ENCODE assay signal across 8 mouse cellular contexts in genomic region chr13:85507374-85508101, GRCm38 (mm10).
DNase-seq lines count a peak whose midpoint lies in the region; ATAC-seq and TF ChIP-seq lines count a peak whose summit lies in the region.

No protein-coding gene starts in this region.

- 26% methylated on average over 6 of the region's 6 CpGs for WGBS in lung, postnatal 0 days
- WGBS in heart, embryonic 14.5 days, result 23% methylated on average over 6 of the region's 6 CpGs
- WGBS in hindbrain, embryonic 11.5 days, result 63% methylated on average over 6 of the region's 6 CpGs
- 83% methylated on average over 6 of the region's 6 CpGs for WGBS in forebrain, embryonic 16.5 days

- no peaks in the 10 kb centered on the region for H3K36me3 ChIP-seq in lung, postnatal 0 days (ENCODE audit: insufficient read depth, low read length)
- no peaks in the 10 kb centered on the region for H3K36me3 ChIP-seq in heart, embryonic 14.5 days (ENCODE audit: control insufficient read depth, insufficient read depth, low read length)
- H3K36me3 ChIP-seq in myocyte (ENCODE audit: control insufficient read depth, insufficient read depth), result no peaks in the 10 kb centered on the region
- no peaks in the 10 kb centered on the region for H3K36me3 ChIP-seq in hindbrain, embryonic 11.5 days (ENCODE audit: control insufficient read depth, insufficient read depth, low read length)
- no peaks in the 10 kb centered on the region for H3K36me3 ChIP-seq in forebrain, embryonic 16.5 days (ENCODE audit: control insufficient read depth, insufficient read depth)

- TF ChIP-seq POLR2A in myocyte (IDR thresholded peaks at IDR 0.05; ENCODE audit: insufficient read length, low read depth), result no peak

- no peak overlapping the region for H3ac ChIP-seq in myocyte (ENCODE audit: control insufficient read depth, insufficient read length)

- no peaks in the 10 kb centered on the region for H3K4me1 ChIP-seq in lung, postnatal 0 days (ENCODE audit: insufficient read depth, low read depth, low read length)
- peaks cover 0 to 5% of the 10 kb centered on the region in 2 experiments; a peak in 1 of 4 replicates for H3K4me1 ChIP-seq in heart, embryonic 14.5 days (ENCODE audit: control insufficient read depth in 2 of 2, insufficient read depth in 2 of 2, low read length in 2 of 2)
- no peaks in the 10 kb centered on the region for H3K4me1 ChIP-seq in hindbrain, embryonic 11.5 days (replicated peaks; ENCODE audit: control insufficient read depth, insufficient read depth, low read length)
- no peaks in the 10 kb centered on the region for H3K4me1 ChIP-seq in forebrain, embryonic 16.5 days (replicated peaks; ENCODE audit: control insufficient read depth, insufficient read depth, low read length)

- no peak overlapping the region for H3K4me2 ChIP-seq in lung, postnatal 0 days (replicated peaks; ENCODE audit: low read depth, low read length)
- H3K4me2 ChIP-seq in heart, embryonic 14.5 days (ENCODE audit: low read length), result peak overlapping the region; percentile 23
- peak overlapping the region; percentile 44 for H3K4me2 ChIP-seq in myocyte (ENCODE audit: low read depth)
- H3K4me2 ChIP-seq in hindbrain, embryonic 11.5 days (replicated peaks; ENCODE audit: low read depth, low read length), result no peak overlapping the region
- no peak overlapping the region for H3K4me2 ChIP-seq in forebrain, embryonic 16.5 days (ENCODE audit: low read length)

- TF ChIP-seq CTCF in lung, postnatal 0 days (IDR thresholded peaks at IDR 0.05), result no peak

- no peak overlapping the region for H3K9ac ChIP-seq in lung, postnatal 0 days (replicated peaks; ENCODE audit: low read depth)
- no peak overlapping the region for H3K9ac ChIP-seq in heart, embryonic 14.5 days (ENCODE audit: low read length)
- no peak overlapping the region for H3K9ac ChIP-seq in hindbrain, embryonic 11.5 days (ENCODE audit: low read depth, low read length)
- H3K9ac ChIP-seq in forebrain, embryonic 16.5 days (replicated peaks; ENCODE audit: low read depth, low read length), result no peak overlapping the region

- no peak overlapping the region for H3K4me3 ChIP-seq in lung, postnatal 0 days (ENCODE audit: low read depth, low read length)
- H3K4me3 ChIP-seq in heart, embryonic 14.5 days (ENCODE audit: control insufficient read depth in 1 of 2, insufficient read depth in 1 of 2, low read depth in 1 of 2, low read length in 2 of 2), result no peak overlapping the region
- H3K4me3 ChIP-seq in myocyte, result no peak overlapping the region
- H3K4me3 ChIP-seq in hindbrain, embryonic 11.5 days (ENCODE audit: low read depth, low read length), result no peak overlapping the region
- H3K4me3 ChIP-seq in forebrain, embryonic 16.5 days (replicated peaks; ENCODE audit: low read length), result no peak overlapping the region

- ATAC-seq in lung, postnatal 0 days, result no peak
- no peak for ATAC-seq in heart, embryonic 14.5 days (ENCODE audit: insufficient number of reproducible peaks, insufficient read depth, low FRiP score, low read depth)
- no peak for ATAC-seq in hindbrain, embryonic 11.5 days (ENCODE audit: low FRiP score)
- ATAC-seq in forebrain, embryonic 16.5 days, result no peak

- peak; percentile 17 for DNase-seq in lung, postnatal 0 days (ENCODE audit: low spot score)
- no peak for DNase-seq in lung, postnatal 25 days (ENCODE audit: low spot score)
- DNase-seq in urinary bladder, postnatal 14 days (ENCODE audit: low spot score), result no peak
- DNase-seq in hindbrain, embryonic 11.5 days (ENCODE audit: low spot score), result no peak
- no peak for DNase-seq in Muller cell, postnatal 12 days (ENCODE audit: inconsistent ontology term)

- no peaks in the 10 kb centered on the region for H3K79me2 ChIP-seq in myocyte (ENCODE audit: control insufficient read depth, insufficient read depth)

- no peak for TF ChIP-seq EP300 in lung, postnatal 0 days (IDR thresholded peaks at IDR 0.05)

- H3K9me3 ChIP-seq in lung, postnatal 0 days (ENCODE audit: low read length), result no peaks in the 10 kb centered on the region
- no peaks in the 10 kb centered on the region for H3K9me3 ChIP-seq in heart, embryonic 14.5 days (ENCODE audit: control insufficient read depth, low read length)
- no peaks in the 10 kb centered on the region for H3K9me3 ChIP-seq in hindbrain, embryonic 11.5 days (ENCODE audit: control insufficient read depth, low read length)
- no peaks in the 10 kb centered on the region for H3K9me3 ChIP-seq in forebrain, embryonic 16.5 days (ENCODE audit: control insufficient read depth, low read length)

- H3K27ac ChIP-seq in lung, postnatal 0 days (ENCODE audit: low read length), result no peak overlapping the region
- H3K27ac ChIP-seq in heart, embryonic 14.5 days (replicated peaks in 1 of 2; ENCODE audit: control insufficient read depth in 1 of 2, insufficient read depth in 1 of 2, low read depth in 2 of 2, low read length in 2 of 2), result peak overlapping the region; percentile 27 to 59; a peak in 2 of 4 replicates
- no peak overlapping the region for H3K27ac ChIP-seq in hindbrain, embryonic 11.5 days (ENCODE audit: low read depth, low read length)
- H3K27ac ChIP-seq in forebrain, embryonic 16.5 days (ENCODE audit: low read length), result no peak overlapping the region

- H3K27me3 ChIP-seq in lung, postnatal 0 days (replicated peaks; ENCODE audit: insufficient read depth, low read length), result no peaks in the 10 kb centered on the region
- H3K27me3 ChIP-seq in heart, embryonic 14.5 days (ENCODE audit: control insufficient read depth, insufficient read depth, low read length), result no peaks in the 10 kb centered on the region
- H3K27me3 ChIP-seq in myocyte (ENCODE audit: control insufficient read depth, insufficient read depth, insufficient read length), result no peaks in the 10 kb centered on the region
- no peaks in the 10 kb centered on the region for H3K27me3 ChIP-seq in hindbrain, embryonic 11.5 days (ENCODE audit: control insufficient read depth, insufficient read depth, low read length)
- no peaks in the 10 kb centered on the region for H3K27me3 ChIP-seq in forebrain, embryonic 16.5 days (replicated peaks; ENCODE audit: control insufficient read depth, insufficient read depth, low read length)

TF ChIP-seq in myocyte, 11 proteins besides CTCF, POLR2A, EP300 and RAD21:
- TF ChIP-seq CEBPB (IDR thresholded peaks at IDR 0.05; ENCODE audit: insufficient read depth, poor library complexity, severe bottlenecking) (no peak), TCF3 (IDR thresholded peaks at IDR 0.05; ENCODE audit: insufficient read length, low read depth) (no peak), MYOD1 (IDR thresholded peaks at IDR 0.05; ENCODE audit: control insufficient read depth in 1 of 3, insufficient read length in 2 of 3, low read depth in 2 of 3) (peak in 1 of 3 experiments; percentile 24), MAX (IDR thresholded peaks at IDR 0.05; ENCODE audit: low read depth) (no peak), SRF (IDR thresholded peaks at IDR 0.05; ENCODE audit: control insufficient read depth, insufficient read length, low read depth) (no peak), REST (IDR thresholded peaks at IDR 0.05; ENCODE audit: insufficient read depth, insufficient read length) (no peak), POLR2AphosphoS2 (IDR thresholded peaks at IDR 0.05; ENCODE audit: insufficient read length, low read depth) (no peak)

Comparison
In these comparisons a context has a peak if more than half of its experiments do, and no peak if none do; other contexts are left out.
1. H3K27ac ChIP-seq: peak in heart, embryonic 14.5 days (2 of 2); none in lung, postnatal 0 days (single experiment), hindbrain, embryonic 11.5 days (single experiment) and forebrain, embryonic 16.5 days (single experiment).
2. H3K4me2 ChIP-seq: peak in heart, embryonic 14.5 days (single experiment) and myocyte (single experiment); none in lung, postnatal 0 days (single experiment), hindbrain, embryonic 11.5 days (single experiment) and forebrain, embryonic 16.5 days (single experiment).